In the genomic region with DNA sequence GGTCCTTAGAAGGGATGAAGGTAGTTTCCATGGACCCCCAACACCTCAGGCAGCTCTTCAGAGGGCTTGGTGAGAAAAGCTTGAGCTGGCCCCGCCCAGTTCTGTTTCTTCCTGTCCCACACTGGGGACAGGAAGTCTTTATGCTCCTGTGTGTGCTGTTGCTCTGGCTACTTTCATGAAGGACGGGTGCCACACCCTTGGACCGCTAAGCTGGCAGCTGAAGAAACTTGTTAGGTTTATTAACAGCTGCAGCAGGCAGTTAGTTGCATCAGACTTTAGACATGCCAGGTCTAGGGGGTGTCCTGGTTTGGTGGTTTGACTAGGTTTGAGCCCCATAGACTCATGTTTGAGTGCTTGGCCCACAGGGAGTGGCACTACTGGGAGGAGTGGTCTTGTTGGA, we compare ENCODE assay signal across 14 mouse cellular contexts. TPM values are rescaled to one million over a fixed set of nuclear protein-coding genes. Genes with fewer than 3 reads are reported as not detected.
DNase-seq lines count a peak whose midpoint lies in the region; ATAC-seq and TF ChIP-seq lines count a peak whose summit lies in the region.
"Had no signal": no experiment of that assay in that cellular context is flagged by ENCODE, and none has a peak within 500 bp of the region (broad histone marks: within the 10 kb centered on the region; RNA-seq: fewer than 3 reads in every experiment).

No protein-coding gene starts in this region.

- no peak overlapping the region for H3K4me2 ChIP-seq in intestine, postnatal 0 days (replicated peaks; ENCODE audit: low read depth)
- H3K4me2 ChIP-seq in stomach, postnatal 0 days (replicated peaks; ENCODE audit: low read depth) = no peak overlapping the region
- H3K4me2 ChIP-seq: hindbrain, embryonic 14.5 days; kidney, embryonic 15.5 days; liver, embryonic 13.5 days had no signal

- no peaks in the 10 kb centered on the region for H3K9me3 ChIP-seq in intestine, postnatal 0 days (ENCODE audit: control insufficient read depth)
- no peaks in the 10 kb centered on the region for H3K9me3 ChIP-seq in stomach, postnatal 0 days (ENCODE audit: control insufficient read depth, low read length)
- H3K9me3 ChIP-seq: kidney, embryonic 15.5 days; liver, embryonic 13.5 days had no signal

- no peak overlapping the region for H3K4me3 ChIP-seq in intestine, postnatal 0 days (ENCODE audit: low read depth, low read length)
- no peak overlapping the region for H3K4me3 ChIP-seq in stomach, postnatal 0 days (ENCODE audit: low read depth, low read length)
- H3K4me3 ChIP-seq: kidney, embryonic 15.5 days; liver, embryonic 13.5 days had no signal

- whole genome bisulfite sequencing in intestine, postnatal 0 days = 45% methylated on average over 3 of the region's 3 CpGs
- whole genome bisulfite sequencing in stomach, postnatal 0 days = 44% methylated on average over 3 of the region's 3 CpGs

- H3K4me1 ChIP-seq in intestine, postnatal 0 days (replicated peaks; ENCODE audit: control insufficient read depth, insufficient read depth, low read length) = 0 out of 2 replicates have a peak, but pooled peaks cover 7% of the 10 kb centered on the region
- peaks cover 3% of the 10 kb centered on the region; the same call in 1 of the 2 replicates for H3K4me1 ChIP-seq in stomach, postnatal 0 days (replicated peaks; ENCODE audit: control insufficient read depth, insufficient read depth)

- ATAC-seq in intestine, postnatal 0 days = peak; percentile 42
- ATAC-seq in stomach, postnatal 0 days (ENCODE audit: low FRiP score, low TSS enrichment) = peak; percentile 55
- ATAC-seq in megakaryocyte-erythroid progenitor cell, adult 5-6 weeks (replicated peaks; ENCODE audit: low FRiP score, low TSS enrichment, poor library complexity, severe bottlenecking) = no peak

- intact Hi-C loops in left cerebral cortex, postnatal 14 days (cut with DNase I) = no loop called here

- no peak overlapping the region for H3K9ac ChIP-seq in intestine, postnatal 0 days (ENCODE audit: low read depth, low read length)
- no peak overlapping the region for H3K9ac ChIP-seq in stomach, postnatal 0 days (ENCODE audit: low read length)
- H3K9ac ChIP-seq: hindbrain, embryonic 14.5 days; kidney, embryonic 15.5 days; liver, embryonic 13.5 days had no signal

- TF ChIP-seq CTCF in intestine, postnatal 0 days (IDR thresholded peaks at IDR 0.05; ENCODE audit: low read depth) = no peak
- no peak for TF ChIP-seq CTCF in stomach, postnatal 0 days (IDR thresholded peaks at IDR 0.05; ENCODE audit: low read depth)

- DNase-seq in spleen, postnatal 36 days (ENCODE audit: low spot score in 2 of 2) = peak; percentile 37 to 56
- no peak for DNase-seq in spleen, postnatal 14 days (ENCODE audit: low spot score in 2 of 2)
- DNase-seq in R1 (ENCODE audit: low read depth, low spot score) = peak; percentile 57
- DNase-seq in stomach, postnatal 0 days (ENCODE audit: low spot score) = no peak
- no peak for DNase-seq in left cerebral cortex, postnatal 14 days (ENCODE audit: low spot score in 2 of 2)
- DNase-seq: adrenal gland, postnatal 14 days; cerebellum, postnatal 10 days; gastrocnemius, postnatal 36 days; liver, embryonic 13.5 days; lung, postnatal 4 days had no signal

- no peak for TF ChIP-seq EP300 in stomach, postnatal 0 days (optimal IDR thresholded peaks at IDR 0.05)

- H3K36me3 ChIP-seq in intestine, postnatal 0 days (ENCODE audit: control insufficient read depth, insufficient read depth) = no peaks in the 10 kb centered on the region
- no peaks in the 10 kb centered on the region for H3K36me3 ChIP-seq in stomach, postnatal 0 days (ENCODE audit: control insufficient read depth, insufficient read depth, low read length)
- H3K36me3 ChIP-seq: kidney, embryonic 15.5 days; liver, embryonic 13.5 days had no signal

- H3K27me3 ChIP-seq in intestine, postnatal 0 days (replicated peaks; ENCODE audit: control insufficient read depth, insufficient read depth, low read length) = no peaks in the 10 kb centered on the region
- H3K27me3 ChIP-seq in stomach, postnatal 0 days (ENCODE audit: control insufficient read depth, insufficient read depth, low read length) = no peaks in the 10 kb centered on the region; the same call in 1 of the 2 replicates

- H3K27ac ChIP-seq in intestine, postnatal 0 days (ENCODE audit: low read depth, low read length) = no peak overlapping the region
- no peak overlapping the region for H3K27ac ChIP-seq in stomach, postnatal 0 days (replicated peaks)
- H3K27ac ChIP-seq: hindbrain, embryonic 14.5 days; kidney, embryonic 15.5 days; liver, embryonic 13.5 days had no signal

RNA-seq across cellular contexts. Expression of gene Slc35c1, which starts 4.4 kb away (rescaled TPM):
- polyA plus RNA-seq in intestine, postnatal 0 days (2015; fragmentation: Nextera tagmentation; extraction: Ambion mirVana) = 51.9 and 59.2 TPM in 2 replicates
- polyA plus RNA-seq in stomach, postnatal 0 days (2015; fragmentation: Nextera tagmentation; extraction: Ambion mirVana) = 35.8 and 41.7 TPM in 2 replicates
- 10 to 100 TPM; 20.5 to 22.1 TPM for total RNA-seq in left cerebral cortex, postnatal 14 days (2021)
- 27.9 and 29.0 TPM in 2 replicates for total RNA-seq in megakaryocyte-erythroid progenitor cell, adult 5-6 weeks (2014; fragmentation: Nextera tagmentation)
- total RNA-seq in megakaryocyte-erythroid progenitor cell, adult 5-6 weeks (2017) = 8.4 and 9.6 TPM in 2 replicates

RNA-seq across cellular contexts. Expression of gene Cry2, which starts 30.8 kb away (rescaled TPM):
- polyA plus RNA-seq in intestine, postnatal 0 days (2015; fragmentation: Nextera tagmentation; extraction: Ambion mirVana) = 10.0 and 11.7 TPM in 2 replicates
- 14.8 and 17.3 TPM in 2 replicates for polyA plus RNA-seq in stomach, postnatal 0 days (2015; fragmentation: Nextera tagmentation; extraction: Ambion mirVana)
- 100 to 1,000 TPM; 109 to 116 TPM for total RNA-seq in left cerebral cortex, postnatal 14 days (2021)
- total RNA-seq in megakaryocyte-erythroid progenitor cell, adult 5-6 weeks (2014; fragmentation: Nextera tagmentation) = 16.1 and 21.0 TPM in 2 replicates
- 8.4 and 9.6 TPM in 2 replicates for total RNA-seq in megakaryocyte-erythroid progenitor cell, adult 5-6 weeks (2017)

Comparison
In these comparisons a context has a peak if more than half of its experiments do, and no peak if none do; other contexts are left out.
1. DNase-seq: peak in spleen, postnatal 36 days (2 of 2) and R1 (single experiment); none in spleen, postnatal 14 days (0 of 2), stomach, postnatal 0 days (single experiment) and left cerebral cortex, postnatal 14 days (0 of 2).
2. RNA of gene Cry2, which starts 30.8 kb away (total RNA-seq): 109 to 116 TPM in left cerebral cortex, postnatal 14 days; 8.4 to 21.0 TPM in megakaryocyte-erythroid progenitor cell, adult 5-6 weeks; every median in the first group is over 4 times any median in the second.